Mouse (Mus musculus): ENCODE measurements at regions not wholly inside any gene's neighbourhood (a gene's known extent, or its start where the extent isn't known, plus 50 kb on each side); places are given as distances from the start of the nearest gene placed in this dataset.

- no peak for TF ChIP-seq CTCF (IDR thresholded peaks at IDR 0.05)
- DNase-seq (ENCODE audit: low read depth, low spot score) (no peak), ATAC-seq (no peak)
- CTCF ChIA-PET, result no interaction called here
- in situ Hi-C loops (cut with MboI; ENCODE audit: low pct_unique_long_range_greater_than_20kb), result no loop called here
- no peaks in the 10 kb centered on the region for H3K27me3 ChIP-seq
- POLR2A ChIA-PET, result no interaction called here
These were observed 313.3 kb downstream of the Osr1 start for GRCm38 (mm10) chr12:9883037-9883730.

- no peaks in the 10 kb centered on the region for H3K27me3 ChIP-seq
- ATAC-seq (no peak), DNase-seq (ENCODE audit: low read depth, low spot score) (no peak)
- in situ Hi-C loops (cut with MboI; ENCODE audit: low pct_unique_long_range_greater_than_20kb), result no loop called here
- ChIA-PET CTCF (no interaction called here), POLR2A (no interaction called here)
- TF ChIP-seq CTCF (IDR thresholded peaks at IDR 0.05), result no peak
These were observed 324.6 kb downstream of the Osr1 start for GRCm38 (mm10) chr12:9894521-9894920.

- no peaks in the 10 kb centered on the region for H3K27me3 ChIP-seq
- POLR2A ChIA-PET, result no interaction called here
- ATAC-seq (no peak), DNase-seq (ENCODE audit: low read depth, low spot score) (no peak)
- in situ Hi-C loops (cut with MboI; ENCODE audit: low pct_unique_long_range_greater_than_20kb), result no loop called here
- CTCF ChIA-PET, result no interaction called here
- no peak for TF ChIP-seq CTCF (IDR thresholded peaks at IDR 0.05)
These were observed 328.1 kb downstream of the Osr1 start for GRCm38 (mm10) chr12:9897980-9898379.

GRCm38 (mm10) chr12:9898420-9898819 is 328.5 kb downstream of the Osr1 start:
- POLR2A ChIA-PET, result no interaction called here
- DNase-seq (ENCODE audit: low read depth, low spot score), result peak; percentile 63
- TF ChIP-seq CTCF (IDR thresholded peaks at IDR 0.05), result no peak
- H3K27me3 ChIP-seq, result no peaks in the 10 kb centered on the region
- CTCF ChIA-PET, result no interaction called here
- ATAC-seq, result peak; percentile 97
- in situ Hi-C loops (cut with MboI; ENCODE audit: low pct_unique_long_range_greater_than_20kb), result no loop called here

GRCm38 (mm10) chr12:9901948-9902347 is 332.0 kb downstream of the Osr1 start:
- H3K27me3 ChIP-seq, result no peaks in the 10 kb centered on the region
- CTCF ChIA-PET, result no interaction called here
- DNase-seq (ENCODE audit: low read depth, low spot score) (no peak), ATAC-seq (no peak)
- TF ChIP-seq CTCF (IDR thresholded peaks at IDR 0.05), result no peak
- in situ Hi-C loops (cut with MboI; ENCODE audit: low pct_unique_long_range_greater_than_20kb), result no loop called here
- POLR2A ChIA-PET, result no interaction called here

- no peak for ATAC-seq
- POLR2A ChIA-PET, result no interaction called here
- no peak for TF ChIP-seq CTCF (IDR thresholded peaks at IDR 0.05)
- no peaks in the 10 kb centered on the region for H3K27me3 ChIP-seq
- no peak for DNase-seq (ENCODE audit: low read depth, low spot score)
- in situ Hi-C loops (cut with MboI; ENCODE audit: low pct_unique_long_range_greater_than_20kb), result no loop called here
- CTCF ChIA-PET, result interaction anchor here (1.2 kb wide), 2 partner anchors 11 to 14 kb away, joined by 3 read pairs; no protein-coding TSS in a partner anchor
These were observed 333.9 kb downstream of the Osr1 start for GRCm38 (mm10) chr12:9903702-9904231.

- no peak for ATAC-seq
- TF ChIP-seq CTCF (IDR thresholded peaks at IDR 0.05), result no peak
- in situ Hi-C loops (cut with MboI; ENCODE audit: low pct_unique_long_range_greater_than_20kb), result no loop called here
- no peak for DNase-seq (ENCODE audit: low read depth, low spot score)
- POLR2A ChIA-PET, result no interaction called here
- CTCF ChIA-PET, result no interaction called here
- no peaks in the 10 kb centered on the region for H3K27me3 ChIP-seq
These were observed 342.4 kb downstream of the Osr1 start for GRCm38 (mm10) chr12:9912333-9912732.

- POLR2A ChIA-PET, result no interaction called here
- TF ChIP-seq CTCF (IDR thresholded peaks at IDR 0.05), result no peak
- no peak for ATAC-seq
- no peaks in the 10 kb centered on the region for H3K27me3 ChIP-seq
- DNase-seq (ENCODE audit: low read depth, low spot score), result no peak
- CTCF ChIA-PET, result no interaction called here
- in situ Hi-C loops (cut with MboI; ENCODE audit: low pct_unique_long_range_greater_than_20kb), result no loop called here
These were observed 345.8 kb downstream of the Osr1 start for GRCm38 (mm10) chr12:9915726-9916140.

GRCm38 (mm10) chr12:9918026-9918425 is 348.1 kb downstream of the Osr1 start:
- H3K27me3 ChIP-seq, result no peaks in the 10 kb centered on the region
- ATAC-seq (no peak), DNase-seq (ENCODE audit: low read depth, low spot score) (no peak)
- ChIA-PET CTCF (interaction anchor here (1.3 kb wide), 1 partner anchor 14 kb away, joined by 3 read pairs; no protein-coding TSS in a partner anchor), POLR2A (no interaction called here)
- no peak for TF ChIP-seq CTCF (IDR thresholded peaks at IDR 0.05)
- in situ Hi-C loops (cut with MboI; ENCODE audit: low pct_unique_long_range_greater_than_20kb), result no loop called here

GRCm38 (mm10) chr12:9919007-9919406 is 349.1 kb downstream of the Osr1 start:
- DNase-seq (ENCODE audit: low read depth, low spot score) (no peak), ATAC-seq (no peak)
- CTCF ChIA-PET, result no interaction called here
- POLR2A ChIA-PET, result no interaction called here
- in situ Hi-C loops (cut with MboI; ENCODE audit: low pct_unique_long_range_greater_than_20kb), result no loop called here
- no peaks in the 10 kb centered on the region for H3K27me3 ChIP-seq
- no peak for TF ChIP-seq CTCF (IDR thresholded peaks at IDR 0.05)

GRCm38 (mm10) chr12:9919433-9919832 is 349.5 kb downstream of the Osr1 start:
- no peak for ATAC-seq
- no peak for TF ChIP-seq CTCF (IDR thresholded peaks at IDR 0.05)
- DNase-seq (ENCODE audit: low read depth, low spot score), result no peak
- ChIA-PET CTCF (no interaction called here), POLR2A (no interaction called here)
- H3K27me3 ChIP-seq, result no peaks in the 10 kb centered on the region
- in situ Hi-C loops (cut with MboI; ENCODE audit: low pct_unique_long_range_greater_than_20kb), result no loop called here

GRCm38 (mm10) chr12:9920401-9920800 is 350.5 kb downstream of the Osr1 start:
- DNase-seq (ENCODE audit: low read depth, low spot score) (no peak), ATAC-seq (no peak)
- in situ Hi-C loops (cut with MboI; ENCODE audit: low pct_unique_long_range_greater_than_20kb), result no loop called here
- TF ChIP-seq CTCF (IDR thresholded peaks at IDR 0.05), result no peak
- no peaks in the 10 kb centered on the region for H3K27me3 ChIP-seq
- CTCF ChIA-PET, result no interaction called here
- POLR2A ChIA-PET, result no interaction called here
